Mouse (Mus musculus) left cerebral cortex, postnatal 25 days (tissue): ENCODE data around the gene Pip4k2b. TPM values are rescaled to one million over a fixed set of nuclear protein-coding genes. Genes with fewer than 3 reads are reported as not detected.
"Not testable (repeated sequence)": the region's sequence is repeated elsewhere in the genome, so short reads cannot be mapped to it uniquely, and the experiment has no call there.

ENCODE experiments used
- DNase-seq, 2 experiments: peaks; one replicate each; pipeline ENCODE4 v3.0.0; 2022; ENCODE audit warnings: low spot score in 2 of 2, mixed read lengths in 1 of 2
- intact Hi-C: fragments of 180-260 bp; cut with DNase I; formaldehyde crosslinking; loops from one replicate; pipeline ENCODE4 v1.15.1; 2025
- total RNA-seq, 2 experiments: library from RNA; stranded (reverse); gene quantifications; 2 replicates each; pipeline ENCODE4 v1.2.3; 2021

The Pip4k2b gene
- total RNA-seq, 2 experiments from 2014 or later = 111 to 118 TPM

GRCm38 (mm10) chr11:97758942-97759341, 14.4 kb upstream of the Pip4k2b start:
- intact Hi-C loops = no loop called here
- DNase-seq = no peak

GRCm38 (mm10) chr11:97758125-97758524, 13.6 kb upstream of the Pip4k2b start:
- intact Hi-C loops = no loop called here
- no peak for DNase-seq

- intact Hi-C loops = no loop called here
- peak; percentile 42 to 89 for DNase-seq
Measured at GRCm38 (mm10) chr11:97753277-97753676, 8.8 kb upstream of the Pip4k2b start.

DNA sequence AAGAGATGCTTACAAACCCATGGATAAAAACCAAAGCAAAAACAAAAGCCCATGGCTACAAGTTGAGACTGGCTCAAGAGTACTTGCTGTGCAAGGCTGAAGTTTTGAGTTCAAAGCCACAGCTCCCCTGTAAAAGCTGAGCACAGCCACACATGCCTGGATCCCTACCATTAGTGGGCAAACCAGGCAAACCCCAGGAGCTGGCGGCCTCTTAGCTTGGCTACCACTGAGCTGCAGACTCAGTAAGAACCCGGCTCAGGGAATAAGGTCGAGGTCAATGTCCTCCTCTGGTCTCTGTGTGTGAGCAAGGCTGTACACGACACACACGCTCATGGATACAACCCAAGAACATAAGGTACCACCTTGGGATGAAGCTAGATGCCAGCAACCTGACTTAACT, 4.0 kb upstream of the Pip4k2b start:
- intact Hi-C loops = no loop called here
- DNase-seq = no peak

DNA sequence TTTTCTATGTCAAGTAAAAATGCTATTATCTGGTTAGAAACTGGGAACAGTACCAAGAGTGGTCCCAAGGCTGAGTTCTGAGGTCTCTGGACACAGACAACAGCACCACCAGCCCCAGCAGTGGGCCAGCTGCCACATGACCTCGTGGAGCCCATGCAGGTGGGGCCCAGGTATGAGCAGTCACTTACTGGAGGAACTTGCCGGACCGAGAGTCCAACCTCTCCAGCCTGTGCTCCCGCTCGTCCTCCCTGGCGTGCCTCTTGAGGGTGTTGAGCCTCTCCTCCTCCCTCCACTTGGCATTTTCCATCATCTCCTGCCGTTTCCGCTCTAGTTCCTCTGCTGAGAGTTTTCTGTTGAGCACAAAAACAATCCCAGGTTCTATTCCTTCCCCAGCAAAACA, 3.3 kb upstream of the Pip4k2b start:
- no peak for DNase-seq
- intact Hi-C loops = no loop called here

DNA sequence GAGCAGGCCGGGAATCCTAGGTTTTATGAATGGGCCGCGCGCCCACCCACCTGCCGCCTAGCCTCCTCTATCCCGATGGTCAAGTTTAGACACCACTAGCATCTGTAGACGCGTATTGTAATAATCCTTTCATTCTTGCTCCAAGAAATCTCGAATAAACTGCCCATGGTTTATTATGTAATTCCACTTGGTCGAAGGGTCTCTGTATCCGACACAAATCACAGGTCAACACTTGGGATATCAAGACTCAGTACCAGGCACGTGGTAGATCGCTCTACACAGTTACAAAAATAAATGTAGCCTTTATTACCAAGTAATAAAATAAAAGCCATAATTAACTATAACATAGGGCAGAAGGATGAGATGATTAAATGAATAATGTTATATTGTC, 822 bp upstream of the Pip4k2b start:
- intact Hi-C loops = loop anchor here (2.0 kb wide), 1 partner anchor 47 kb away; no protein-coding TSS in a partner anchor
- DNase-seq = no peak

- intact Hi-C loops = loop anchor here (2.0 kb wide), 1 partner anchor 46 kb away; no protein-coding TSS in a partner anchor
- DNase-seq = peak; percentile 97 to 99
Measured at GRCm38 (mm10) chr11:97744718-97745330, 320 bp upstream of the Pip4k2b start.

- DNase-seq = no peak
- intact Hi-C loops = no loop called here
Measured at GRCm38 (mm10) chr11:97743423-97743822, 1.1 kb downstream of the Pip4k2b start.

DNA sequence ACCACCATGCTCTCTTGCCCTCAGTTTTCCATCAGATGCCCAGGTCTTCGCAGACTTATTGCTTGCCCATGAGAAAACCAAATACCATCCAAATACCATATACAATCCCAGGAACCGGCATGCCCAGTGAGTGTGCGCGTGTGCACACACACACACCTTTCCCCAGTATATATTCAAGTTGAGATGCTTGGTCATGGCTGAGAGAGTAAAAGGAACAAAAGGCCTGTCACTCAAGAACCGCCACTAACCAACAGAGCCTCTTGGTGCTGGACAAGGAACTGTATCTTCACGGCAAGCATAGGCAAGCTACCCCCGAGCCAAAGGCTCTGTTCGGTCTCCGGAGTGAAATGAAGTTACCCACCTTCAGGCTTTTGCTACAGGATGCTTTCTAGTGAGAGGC, 1.9 kb downstream of the Pip4k2b start:
- intact Hi-C loops = no loop called here
- no peak for DNase-seq

DNA sequence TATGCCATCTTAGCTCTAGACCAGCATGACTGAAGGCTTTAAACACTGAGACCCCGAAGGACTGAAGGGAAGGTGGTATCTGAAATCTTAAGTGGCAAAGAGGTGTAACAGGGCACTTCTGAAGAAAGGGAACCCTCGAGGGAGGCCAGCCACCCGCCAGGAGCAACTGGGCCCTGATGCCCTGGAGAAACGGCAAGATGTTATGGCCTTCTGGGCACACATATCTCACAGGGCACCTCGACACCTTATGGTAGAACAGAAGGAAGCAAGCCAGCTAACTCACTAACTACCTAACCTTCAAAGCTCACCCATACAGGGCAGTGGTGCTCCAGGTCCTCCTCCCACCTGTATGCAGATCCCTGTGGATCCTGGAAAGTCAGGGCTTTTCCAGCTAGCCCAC, 2.3 kb downstream of the Pip4k2b start:
- intact Hi-C loops = no loop called here
- no peak for DNase-seq

GRCm38 (mm10) chr11:97740190-97740589, 4.3 kb downstream of the Pip4k2b start:
- peak in 1 of 2 experiments; percentile 66 for DNase-seq

DNA sequence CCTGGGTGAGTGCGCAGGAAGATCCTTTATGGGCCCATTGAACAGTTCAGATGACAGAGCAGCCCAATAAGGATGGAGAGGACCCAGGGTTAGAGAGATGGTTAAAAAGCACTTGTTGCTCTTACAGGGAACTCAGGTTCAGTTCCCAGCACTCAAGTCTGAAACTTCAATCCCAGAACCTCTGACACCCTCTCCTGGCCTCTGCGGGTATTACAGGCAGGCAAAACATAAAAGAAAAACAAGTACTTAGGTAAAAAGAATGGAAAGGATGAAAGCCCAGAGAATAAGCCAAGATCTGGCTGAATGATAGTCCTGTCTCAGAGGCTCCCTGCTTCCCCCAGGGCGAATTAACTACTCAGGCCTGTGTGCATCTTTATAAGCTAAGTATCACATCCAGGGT, 5.3 kb downstream of the Pip4k2b start:
- DNase-seq = no peak
- intact Hi-C loops = no loop called here

More at GRCm38 (mm10) chr11:97740190-97740589, 4.3 kb downstream of the Pip4k2b start:
- intact Hi-C loops = no loop called here

DNA sequence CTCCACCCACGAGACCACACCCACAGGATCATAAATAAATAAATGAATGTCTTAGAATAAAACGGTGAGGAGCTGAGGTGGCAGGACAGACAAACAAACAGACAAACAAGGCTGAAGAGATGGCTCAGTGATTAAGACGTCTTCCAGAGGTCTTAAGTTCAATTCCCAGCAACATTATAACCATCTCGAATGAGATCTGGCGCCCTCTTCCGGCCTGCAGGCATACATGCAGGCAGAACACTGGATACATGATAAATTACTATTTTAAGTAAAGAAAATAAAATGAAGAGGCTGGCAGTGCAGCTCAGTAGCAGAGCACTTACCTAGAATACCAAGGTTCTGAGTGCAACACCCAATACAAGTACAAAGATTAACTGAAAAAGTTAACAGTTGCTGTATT, 5.8 kb downstream of the Pip4k2b start:
- no peak for DNase-seq
- intact Hi-C loops = no loop called here

GRCm38 (mm10) chr11:97737600-97737999, 6.9 kb downstream of the Pip4k2b start:
- intact Hi-C loops = no loop called here
- no peak for DNase-seq

DNA sequence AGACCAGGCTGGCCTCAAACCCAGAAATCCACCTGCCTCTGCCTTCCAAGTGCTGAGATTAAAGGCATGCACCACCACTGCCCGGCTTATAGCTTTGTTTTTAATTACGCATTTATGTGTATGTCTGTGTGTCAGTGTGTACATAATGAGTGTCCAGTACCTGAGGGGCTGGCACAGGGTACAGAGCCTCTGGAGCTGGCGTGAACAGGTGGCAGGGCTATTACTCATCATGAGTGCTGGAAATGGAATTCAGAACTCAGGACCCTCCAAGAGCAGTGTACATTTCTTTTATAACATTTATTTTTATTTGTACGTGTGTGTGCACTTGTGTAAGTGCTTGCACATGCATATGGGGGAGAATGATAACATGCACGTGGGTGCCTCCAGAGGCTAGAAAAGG, 7.9 kb downstream of the Pip4k2b start:
- no peak for DNase-seq
- intact Hi-C loops = no loop called here

GRCm38 (mm10) chr11:97734810-97735209, 9.7 kb downstream of the Pip4k2b start:
- intact Hi-C loops, DNase-seq: not testable (repeated sequence)

DNA sequence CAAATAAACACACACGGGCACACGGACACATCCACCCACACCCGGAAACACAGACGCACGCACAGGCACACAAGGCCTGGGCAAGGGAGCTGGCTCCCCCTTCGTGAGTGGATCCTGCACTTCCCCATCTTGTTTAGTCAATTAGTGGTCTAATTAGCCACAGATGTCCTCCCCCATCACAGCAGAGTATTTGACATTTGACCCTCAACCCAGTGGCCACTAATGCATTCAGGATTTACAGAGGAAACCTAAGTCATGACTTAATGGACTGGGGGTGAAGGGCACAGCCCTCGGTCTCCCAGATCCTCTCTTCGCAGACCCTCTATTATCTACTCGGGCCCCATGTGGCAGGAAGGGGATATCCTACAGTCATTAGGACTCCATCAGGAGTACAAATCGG, 10.8 kb downstream of the Pip4k2b start:
- intact Hi-C loops = no loop called here
- no peak for DNase-seq

- DNase-seq = no peak
- intact Hi-C loops = no loop called here
Measured at GRCm38 (mm10) chr11:97728730-97729129, 15.8 kb downstream of the Pip4k2b start.

DNA sequence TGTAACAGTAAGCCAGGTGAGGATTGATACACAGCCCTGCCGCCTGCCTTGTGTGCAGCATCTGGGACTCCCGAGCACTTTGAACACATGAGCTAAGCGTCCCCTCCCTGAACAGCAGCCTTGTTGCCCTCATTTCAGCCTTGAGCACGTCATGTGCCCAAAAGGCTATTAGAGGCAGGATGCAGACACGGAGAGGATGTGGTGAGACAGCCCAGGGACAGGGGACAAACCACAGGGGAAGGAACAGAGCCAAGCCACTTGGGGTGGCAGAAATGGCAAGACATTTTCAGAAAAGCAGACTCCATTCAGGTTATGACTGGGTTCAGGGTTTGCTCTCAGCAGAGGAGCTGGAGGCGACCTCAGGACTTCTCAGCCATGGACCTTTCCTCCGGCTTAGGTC, 16.2 kb downstream of the Pip4k2b start:
- intact Hi-C loops = no loop called here
- DNase-seq = no peak

GRCm38 (mm10) chr11:97723709-97724108, 20.8 kb downstream of the Pip4k2b start:
- DNase-seq = no peak
- intact Hi-C loops = no loop called here

- intact Hi-C loops = no loop called here
- DNase-seq = no peak
Measured at GRCm38 (mm10) chr11:97721338-97721737, 23.2 kb downstream of the Pip4k2b start.

GRCm38 (mm10) chr11:97719041-97719440, 25.5 kb downstream of the Pip4k2b start:
- intact Hi-C loops = no loop called here

More at GRCm38 (mm10) chr11:97719041-97719440, 25.5 kb downstream of the Pip4k2b start:
- DNase-seq = no peak
